Mouse (Mus musculus): ENCODE measurements around the gene Dynlt1b.
"Not testable (repeated sequence)": the region's sequence is repeated elsewhere in the genome, so short reads cannot be mapped to it uniquely, and the experiment has no call there.

DNA sequence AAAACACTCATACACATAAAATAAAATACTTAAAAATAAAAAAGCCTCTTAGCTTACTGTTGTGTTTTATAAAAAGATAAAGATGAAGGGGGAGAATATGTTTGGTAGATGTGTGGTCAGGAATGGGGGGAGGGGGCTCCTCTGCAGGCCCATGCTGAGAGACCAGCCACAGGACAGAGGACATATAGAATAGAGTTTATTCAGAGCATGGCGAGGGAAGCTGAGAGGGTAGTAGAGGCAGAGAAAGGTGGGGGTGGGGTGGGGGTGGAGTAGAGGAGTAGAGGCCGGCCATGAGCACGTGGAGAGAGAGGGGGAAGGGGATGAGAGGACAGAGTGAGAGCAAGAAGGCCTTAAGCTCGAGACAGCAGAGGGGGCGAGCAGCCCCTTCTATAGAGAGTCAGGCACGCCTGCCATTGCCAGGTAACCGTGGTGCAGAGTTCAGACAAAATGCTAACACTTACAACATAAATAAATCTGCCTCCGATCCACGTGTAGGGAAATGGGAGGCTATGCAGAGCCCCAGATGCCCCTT is 42.5 kb upstream of the Dynlt1b start:
- TF ChIP-seq CTCF, EP300 (IDR thresholded peaks at IDR 0.05; ENCODE audit: low read depth): not testable (repeated sequence)
